Mouse (Mus musculus) natural killer cell, adult 2 months (primary cell): Measurements from ENCODE around the gene Rilpl1.

Source experiments
- DNase-seq, 2 experiments: peaks; one replicate each; pipeline ENCODE4 v3.0.0; 2022; ENCODE audit warnings: low spot score in 2 of 2

The Rilpl1 gene

DNA sequence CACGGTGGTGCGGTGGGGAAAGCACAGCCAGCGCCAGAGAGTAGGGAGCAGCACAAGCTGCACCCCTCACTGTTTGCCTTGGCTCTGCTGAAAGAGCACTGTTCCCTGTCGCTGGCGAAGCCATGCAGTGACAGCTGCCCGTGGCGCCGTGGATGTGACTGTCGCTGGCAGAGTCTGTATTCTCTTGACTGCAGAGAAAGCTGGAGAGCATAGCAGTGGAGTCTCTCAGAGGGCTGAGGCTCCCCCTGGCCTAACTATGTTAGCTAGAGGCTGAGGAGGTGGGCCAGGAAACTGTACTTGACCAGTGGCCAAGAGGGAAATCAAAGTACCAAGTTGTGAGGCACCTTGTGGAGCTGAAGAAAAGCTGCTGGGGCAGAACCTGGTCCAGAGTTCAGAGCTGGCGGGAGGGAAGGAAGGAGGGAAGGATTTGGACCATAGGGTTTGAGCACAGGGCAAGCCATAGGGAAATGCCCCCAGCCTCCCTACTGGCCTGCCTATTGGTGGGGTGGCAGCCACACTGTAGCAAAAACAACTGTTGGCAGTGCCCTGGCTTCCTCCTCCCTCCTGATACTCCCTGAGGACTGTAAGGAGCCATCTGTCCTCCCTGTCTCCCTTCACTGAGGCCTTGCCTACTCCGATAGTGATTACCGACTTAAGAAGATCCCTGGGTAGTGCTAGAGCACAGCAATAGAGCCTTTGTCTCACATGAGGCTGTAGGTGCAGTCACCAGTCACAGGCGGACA lies 77.7 kb downstream of the Rilpl1 start:
- DNase-seq = no peak

DNA sequence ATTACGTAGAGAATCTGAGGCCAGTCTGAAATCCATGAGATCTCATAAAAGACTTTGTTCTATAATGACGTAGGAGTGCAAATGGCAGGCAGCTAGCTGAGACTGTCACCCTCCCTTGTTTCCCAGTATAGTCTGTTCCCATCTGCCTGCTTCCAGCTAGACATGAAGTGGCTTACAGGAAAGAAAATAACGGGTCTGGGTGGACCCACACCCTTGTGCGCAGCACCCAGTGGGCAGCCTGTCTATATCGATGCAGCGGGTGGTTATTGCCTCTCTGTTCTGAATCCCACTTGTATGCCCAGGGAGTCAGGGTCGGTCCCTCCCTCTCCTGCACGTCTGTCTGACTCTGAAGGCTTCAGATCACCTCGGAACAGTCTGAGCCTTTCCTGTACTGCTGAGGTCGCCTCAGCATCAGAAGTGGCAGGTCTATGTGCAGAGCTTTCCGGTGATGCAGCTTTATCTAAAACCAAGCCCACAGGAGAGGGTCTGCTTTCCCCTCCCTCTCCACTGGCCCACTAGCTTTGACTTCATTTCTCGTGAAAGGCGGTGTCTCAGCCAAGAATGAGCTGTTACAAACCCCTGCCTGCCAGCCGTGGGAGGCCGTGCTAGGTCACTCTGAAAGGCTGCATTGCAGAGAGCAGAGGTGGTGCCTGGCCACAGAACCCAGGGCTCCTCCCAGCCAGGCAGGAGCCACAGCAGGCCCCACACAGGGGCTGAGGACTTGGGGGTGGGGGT lies 78.5 kb downstream of the Rilpl1 start:
- no peak for DNase-seq

DNA sequence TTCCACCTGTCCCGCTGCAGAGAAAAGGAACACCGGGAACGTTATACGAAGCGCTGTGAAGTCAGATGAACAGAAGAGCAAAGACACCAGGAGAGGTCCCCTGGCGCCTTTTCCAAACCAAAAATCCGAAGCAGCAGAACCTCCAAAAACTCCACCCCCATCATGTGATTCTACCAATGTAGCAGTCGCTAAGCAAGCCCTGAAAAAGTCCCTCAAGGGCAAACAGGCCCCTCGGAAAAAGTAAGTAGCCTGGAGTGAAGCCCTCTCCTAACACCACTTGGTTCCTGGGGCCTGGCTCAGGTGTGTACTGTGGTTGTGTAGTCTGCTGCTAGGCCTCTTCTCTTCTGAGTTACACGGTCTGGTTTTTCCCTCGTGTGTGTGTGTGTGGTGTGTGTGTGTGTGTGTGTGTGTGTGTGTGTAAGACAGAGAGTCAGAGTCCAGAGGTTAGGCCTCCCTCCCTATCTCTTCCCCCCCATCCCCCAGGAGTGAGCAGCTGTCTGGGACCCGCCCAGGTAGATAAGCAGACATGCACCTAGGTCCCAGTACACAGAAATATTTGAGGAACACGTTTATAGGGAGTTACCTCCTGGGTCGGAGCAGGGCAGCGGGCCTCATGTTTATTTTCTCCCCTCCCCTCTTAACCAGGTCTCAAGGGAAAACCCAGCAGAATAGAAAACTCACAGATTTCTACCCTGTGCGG lies 80.4 kb downstream of the Rilpl1 start:
- DNase-seq = no peak

DNA sequence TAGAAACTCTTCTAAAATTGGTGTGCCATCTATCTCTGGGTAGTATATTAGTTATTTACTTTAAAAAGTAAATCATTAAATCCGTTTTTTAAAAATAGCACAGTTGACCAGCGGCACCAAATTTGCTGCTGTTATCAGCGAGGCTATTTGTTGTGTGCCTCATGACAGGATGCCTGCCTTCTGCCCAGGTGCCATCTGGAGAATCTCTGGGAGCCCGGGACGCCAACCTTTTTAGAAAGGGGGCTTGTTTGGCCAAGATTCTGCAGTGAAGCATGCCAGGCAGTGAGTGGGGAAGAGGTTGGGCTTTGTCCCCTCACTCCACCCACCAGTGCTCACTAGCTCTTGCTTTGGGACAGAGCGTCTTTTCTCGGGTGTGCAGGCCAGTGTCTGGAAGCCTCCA lies 81.1 kb downstream of the Rilpl1 start:
- no peak for DNase-seq

GRCm38 (mm10) chr5:124449494-124449893 lies 81.7 kb downstream of the Rilpl1 start:
- DNase-seq = no peak

- DNase-seq = peak; percentile 35 to 57
Measured at GRCm38 (mm10) chr5:124446301-124446881, 84.8 kb downstream of the Rilpl1 start.

DNA sequence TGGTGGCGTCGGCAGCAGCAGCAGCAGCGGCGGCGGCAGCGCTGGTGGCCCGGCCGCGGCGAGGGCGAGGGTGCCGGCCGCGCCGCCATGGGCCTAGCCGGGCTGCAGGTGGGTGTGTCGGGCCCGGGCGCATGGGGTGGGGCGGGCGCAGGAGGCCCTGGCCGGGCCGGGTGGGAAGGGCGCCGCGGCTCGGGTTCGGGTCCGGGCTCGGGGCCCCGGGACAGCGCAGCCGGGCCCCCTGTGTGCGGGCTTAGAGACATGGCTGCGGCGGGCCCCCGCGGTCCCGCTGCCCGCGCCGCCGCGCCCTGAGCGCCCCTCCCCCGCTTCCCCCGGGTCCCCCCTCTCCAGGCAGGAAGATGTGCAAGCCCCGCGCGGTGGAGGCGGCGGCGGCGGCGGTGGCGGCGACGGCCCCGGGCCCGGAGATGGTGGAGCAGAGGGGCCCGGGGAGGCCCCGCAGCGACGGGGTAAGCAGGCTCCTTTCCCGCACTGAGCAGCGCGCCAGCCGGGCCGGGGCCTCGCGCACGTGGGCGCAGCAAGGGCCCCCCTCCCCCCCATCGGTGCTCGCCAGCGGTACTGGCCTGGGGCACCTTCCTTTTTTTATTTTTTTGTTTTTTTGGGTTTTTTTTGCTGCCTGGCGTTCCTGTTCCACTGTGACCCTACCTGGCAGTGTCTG lies 85.4 kb downstream of the Rilpl1 start:
- DNase-seq = peak in 1 of 2 experiments; percentile 18

GRCm38 (mm10) chr5:124444661-124445561 lies 86.3 kb downstream of the Rilpl1 start:
- peak in 1 of 2 experiments; percentile 43 for DNase-seq

- DNase-seq = no peak
Measured at GRCm38 (mm10) chr5:124444208-124444607, 87.0 kb downstream of the Rilpl1 start.
